Mouse (Mus musculus) heart, embryonic 16.5 days (tissue): Measurements from ENCODE around the gene Mgll. TPM values are rescaled to one million over a fixed set of nuclear protein-coding genes. Genes with fewer than 3 reads are reported as not detected.

Source experiments
- ATAC-seq: fragments of 200-750 bp; cut with Nextera tagmentation; replicated peaks from 2 replicates; pipeline ENCODE4 v1.8.0; 2017; ENCODE audit warnings: moderate number of reproducible peaks; ENCODE audit not compliant: insufficient read depth, low FRiP score; ENCODE audit errors: extremely low read depth
- H3K27ac ChIP-seq: fragments of 300-500 bp; sonication (generic); 2 replicates; pipeline ENCODE4 v1.5.1; 2014; ENCODE audit warnings: mild to moderate bottlenecking, low read length, control low read depth, moderate library complexity
- H3K27me3 ChIP-seq: fragments of 300-500 bp; sonication (generic); 2 replicates; pipeline ENCODE4 v1.6.1; 2014; ENCODE audit warnings: low read length, mixed read lengths; ENCODE audit not compliant: control insufficient read depth, insufficient read depth
- H3K36me3 ChIP-seq: fragments of 300-500 bp; sonication (generic); 2 replicates; pipeline ENCODE4 v1.6.1; 2014; ENCODE audit not compliant: control insufficient read depth, insufficient read depth
- H3K4me1 ChIP-seq: fragments of 300-500 bp; sonication (generic); 2 replicates; pipeline ENCODE4 v1.6.1; 2014; ENCODE audit warnings: low read length, mixed read lengths; ENCODE audit not compliant: control insufficient read depth, insufficient read depth
- H3K4me2 ChIP-seq: fragments of 300-500 bp; sonication (generic); 2 replicates; pipeline ENCODE4 v1.6.1; 2014; ENCODE audit warnings: low read depth, mild to moderate bottlenecking, control low read depth, low read length
- H3K4me3 ChIP-seq: fragments of 300-500 bp; sonication (generic); 2 replicates; pipeline ENCODE4 v1.5.1; 2014; ENCODE audit warnings: mild to moderate bottlenecking, control low read depth, low read length
- H3K9ac ChIP-seq: fragments of 300-500 bp; sonication (generic); 2 replicates; pipeline ENCODE4 v1.6.1; 2014; ENCODE audit warnings: low read length, control low read depth
- H3K9me3 ChIP-seq: fragments of 300-500 bp; sonication (generic); replicated peaks from 2 replicates; pipeline ENCODE4 v1.6.1; 2016; ENCODE audit warnings: low read length; ENCODE audit not compliant: control insufficient read depth
- WGBS: fragments of 180-500 bp; shearing (Covaris S2); extraction: QIAGEN DNeasy Blood & Tissue Kit; methylation state at CpG from one replicate; pipeline ENCODE4 v1.1.7; 2014; 5-methylcytosine and 5-hydroxymethylcytosine counted together
- polyA plus RNA-seq: library from polyadenylated mRNA; unstranded; fragments of >200 nt; fragmentation: Nextera tagmentation; extraction: Ambion mirVana; gene quantifications from 2 replicates; pipeline ENCODE4 v1.2.1, GENCODE M21; 2015

Gene Mgll
- polyA plus RNA-seq, 1 experiment from 2014 or later, result 54.0 TPM

- Histone ChIP-seq H3K4me2 (no peak overlapping the region), H3K9ac (no peak overlapping the region), H3K27ac (no peak overlapping the region), H3K36me3 (no peaks in the 10 kb centered on the region), H3K4me1 (no peaks in the 10 kb centered on the region), H3K4me3 (no peak overlapping the region), H3K9me3 (no peaks in the 10 kb centered on the region), H3K27me3 (no peaks in the 10 kb centered on the region)
- no peak for ATAC-seq
- 47% methylated on average over 3 of the region's 3 CpGs for WGBS
These were observed 34.0 kb upstream of the Mgll start for GRCm38 (mm10) chr6:88690211-88690610.

DNA sequence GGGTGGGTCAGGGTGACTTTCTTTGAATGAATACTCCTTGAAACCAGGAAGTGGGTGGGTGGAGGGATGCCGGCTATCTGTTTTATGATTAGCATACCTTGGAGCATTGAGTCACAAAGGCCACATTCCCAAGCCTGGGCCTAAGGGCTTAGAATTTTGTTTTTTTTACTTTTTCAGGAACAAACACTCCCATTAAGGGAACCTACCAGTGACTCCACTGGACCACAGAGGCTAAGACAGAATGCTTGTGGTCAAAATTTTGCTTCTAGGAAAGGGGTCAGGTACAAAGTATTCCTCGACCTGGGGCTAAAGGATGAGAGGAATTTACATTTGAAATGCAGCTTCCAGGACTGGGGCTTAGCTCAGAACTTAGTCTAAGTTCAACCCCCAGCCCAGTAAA lies 32.9 kb upstream of the Mgll start:
- H3K9ac ChIP-seq, result no peak overlapping the region
- no peaks in the 10 kb centered on the region for H3K9me3 ChIP-seq
- H3K27me3 ChIP-seq, result no peaks in the 10 kb centered on the region
- no peak overlapping the region for H3K27ac ChIP-seq
- H3K4me1 ChIP-seq, result no peaks in the 10 kb centered on the region
- H3K4me2 ChIP-seq, result no peak overlapping the region
- H3K36me3 ChIP-seq, result no peaks in the 10 kb centered on the region
- no peak for ATAC-seq
- H3K4me3 ChIP-seq, result no peak overlapping the region
- 71% methylated on average over 2 of the region's 2 CpGs for WGBS

DNA sequence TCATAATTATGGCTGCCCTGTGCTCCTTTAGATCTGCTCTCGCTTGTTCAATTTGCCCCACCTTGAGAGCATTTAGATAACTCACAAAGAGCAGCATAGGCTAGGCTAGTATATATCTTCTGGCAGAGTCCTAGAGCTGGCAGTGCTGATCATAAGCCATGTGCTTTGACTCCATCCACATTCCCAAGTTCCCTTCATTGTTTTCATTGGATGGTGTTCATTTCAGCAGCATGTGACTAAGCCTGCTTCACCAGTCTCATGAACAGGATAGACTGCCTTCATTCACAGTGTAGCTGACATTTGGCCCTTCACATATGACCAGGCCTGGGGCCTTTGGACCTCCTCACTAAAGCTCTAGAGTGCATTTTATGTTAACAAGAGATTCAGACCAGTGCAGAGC lies 21.3 kb upstream of the Mgll start:
- Histone ChIP-seq H3K4me2 (no peak overlapping the region), H3K4me3 (no peak overlapping the region), H3K9me3 (no peaks in the 10 kb centered on the region), H3K4me1 (peaks cover 5% of the 10 kb centered on the region; the same call in 1 of the 2 replicates), H3K9ac (no peak overlapping the region), H3K27me3 (no peaks in the 10 kb centered on the region), H3K27ac (no peak overlapping the region), H3K36me3 (no peaks in the 10 kb centered on the region)
- 65% methylated on average over 1 of the region's 1 CpGs for WGBS
- no peak for ATAC-seq

DNA sequence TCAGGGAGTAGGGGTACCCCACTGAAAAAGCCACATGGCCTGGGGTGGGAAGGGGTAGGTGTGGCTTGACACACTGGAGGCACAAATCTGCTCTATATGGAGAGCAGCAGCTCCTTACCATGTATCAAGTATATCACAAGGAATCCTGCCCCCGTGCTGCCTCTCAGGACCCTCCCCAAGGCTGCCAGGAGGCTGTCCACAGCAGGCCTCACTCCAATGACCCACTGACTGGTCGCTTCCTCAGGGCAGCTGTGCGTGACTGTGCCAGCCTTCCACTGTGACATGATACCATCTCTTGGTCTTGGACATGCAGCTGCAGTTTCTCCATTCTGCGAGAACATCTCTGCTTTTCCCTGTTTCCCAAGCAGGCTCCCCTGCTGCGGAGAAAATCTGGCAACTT lies 20.5 kb upstream of the Mgll start:
- 81% methylated on average over 5 of the region's 5 CpGs for WGBS
- Histone ChIP-seq H3K9me3 (no peaks in the 10 kb centered on the region), H3K4me1 (peaks cover 5% of the 10 kb centered on the region; the same call in 1 of the 2 replicates), H3K4me2 (no peak overlapping the region), H3K9ac (no peak overlapping the region), H3K27me3 (no peaks in the 10 kb centered on the region), H3K27ac (no peak overlapping the region), H3K4me3 (no peak overlapping the region), H3K36me3 (no peaks in the 10 kb centered on the region)
- no peak for ATAC-seq

GRCm38 (mm10) chr6:88708401-88709278 lies 15.6 kb upstream of the Mgll start:
- H3K4me3 ChIP-seq, result no peak overlapping the region
- peaks cover 5% of the 10 kb centered on the region; the same call in 1 of the 2 replicates for H3K4me1 ChIP-seq
- H3K9ac ChIP-seq, result no peak overlapping the region
- ATAC-seq, result no peak
- WGBS, result 60% methylated on average over 8 of the region's 8 CpGs
- no peak overlapping the region for H3K4me2 ChIP-seq
- H3K36me3 ChIP-seq, result no peaks in the 10 kb centered on the region
- no peak overlapping the region for H3K27ac ChIP-seq
- H3K9me3 ChIP-seq, result no peaks in the 10 kb centered on the region
- no peaks in the 10 kb centered on the region for H3K27me3 ChIP-seq

- no peak for ATAC-seq
- H3K9me3 ChIP-seq, result no peaks in the 10 kb centered on the region
- 88% methylated on average over 1 of the region's 1 CpGs for WGBS
- H3K27me3 ChIP-seq, result no peaks in the 10 kb centered on the region
- no peak overlapping the region for H3K4me2 ChIP-seq
- H3K4me3 ChIP-seq, result no peak overlapping the region
- H3K9ac ChIP-seq, result no peak overlapping the region
- H3K27ac ChIP-seq, result no peak overlapping the region
- peaks cover 5% of the 10 kb centered on the region; the same call in 1 of the 2 replicates for H3K4me1 ChIP-seq
- no peaks in the 10 kb centered on the region for H3K36me3 ChIP-seq
These were observed 15.0 kb upstream of the Mgll start for GRCm38 (mm10) chr6:88709279-88709575.

DNA sequence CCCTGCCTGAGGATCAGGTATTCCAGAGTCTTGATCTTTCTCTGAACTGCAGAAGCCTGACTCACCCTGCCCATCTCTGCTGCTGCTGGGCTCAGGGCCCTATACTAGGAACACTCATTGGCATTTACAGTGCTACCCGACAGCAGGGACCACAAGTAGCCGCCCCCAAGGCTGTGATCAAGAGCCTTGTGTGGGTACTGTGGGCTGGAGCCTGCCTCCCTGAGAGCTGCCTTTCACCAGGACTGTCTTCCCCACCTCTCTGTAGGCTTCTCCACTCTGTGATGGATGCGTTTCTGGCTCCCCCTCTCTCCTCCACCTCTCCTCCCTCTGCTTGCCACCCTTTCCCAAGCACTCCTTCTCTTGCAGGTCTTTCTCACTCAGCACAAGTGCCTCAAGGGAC lies 12.9 kb upstream of the Mgll start:
- ATAC-seq, result no peak
- Histone ChIP-seq H3K9ac (no peak overlapping the region), H3K36me3 (no peaks in the 10 kb centered on the region), H3K9me3 (no peaks in the 10 kb centered on the region), H3K4me2 (no peak overlapping the region), H3K4me3 (no peak overlapping the region), H3K27me3 (no peaks in the 10 kb centered on the region), H3K27ac (no peak overlapping the region), H3K4me1 (peaks cover 2% of the 10 kb centered on the region; the same call in 1 of the 2 replicates)
- WGBS, result 62% methylated on average over 3 of the region's 3 CpGs

DNA sequence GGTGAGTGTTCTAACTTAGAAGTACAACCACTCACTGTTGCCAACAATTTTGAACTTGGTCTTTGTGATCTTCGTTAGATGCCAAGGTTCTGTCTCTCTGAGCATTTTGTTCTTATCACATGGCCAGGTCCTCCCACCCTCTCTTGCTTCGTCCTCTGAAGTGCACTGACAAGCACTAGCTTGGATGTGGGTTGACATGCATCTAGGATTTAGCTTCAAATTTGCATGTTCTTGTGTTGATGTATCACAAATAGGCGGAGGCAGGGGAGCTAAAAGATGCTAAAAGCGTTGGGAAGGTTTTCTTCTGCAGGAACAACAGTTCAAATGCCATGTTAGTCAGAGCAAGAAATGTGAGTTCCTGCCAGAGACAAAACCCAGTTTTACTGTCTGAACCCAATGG lies 12.1 kb upstream of the Mgll start:
- ATAC-seq, result no peak
- WGBS, result 71% methylated on average over 4 of the region's 4 CpGs

GRCm38 (mm10) chr6:88713320-88713719 lies 10.9 kb upstream of the Mgll start:
- Histone ChIP-seq H3K27ac (no peak overlapping the region), H3K9me3 (no peaks in the 10 kb centered on the region), H3K27me3 (no peaks in the 10 kb centered on the region), H3K4me1 (no peaks in the 10 kb centered on the region; the same call in 1 of the 2 replicates), H3K9ac (no peak overlapping the region), H3K4me2 (no peak overlapping the region), H3K36me3 (no peaks in the 10 kb centered on the region), H3K4me3 (no peak overlapping the region)
- no peak for ATAC-seq

More for the DNA sequence above, 12.1 kb upstream of the Mgll start:
- Histone ChIP-seq H3K9me3 (no peaks in the 10 kb centered on the region), H3K4me3 (no peak overlapping the region), H3K4me2 (no peak overlapping the region), H3K27ac (no peak overlapping the region), H3K4me1 (no peaks in the 10 kb centered on the region; the same call in 1 of the 2 replicates), H3K27me3 (no peaks in the 10 kb centered on the region), H3K9ac (no peak overlapping the region), H3K36me3 (no peaks in the 10 kb centered on the region)
